Mouse (Mus musculus) left cerebral cortex, postnatal 4 days (tissue): Measurements from ENCODE around the gene Idua. TPM values are rescaled to one million over a fixed set of nuclear protein-coding genes. Genes with fewer than 3 reads are reported as not detected.
A peak's percentile ranks its signal among the peaks of the same experiment; 100 is the strongest.
"Not testable (repeated sequence)": the region's sequence is repeated elsewhere in the genome, so short reads cannot be mapped to it uniquely, and the experiment has no call there.

Experiments
- DNase-seq: peaks from one replicate; pipeline ENCODE4 v3.0.0-alpha.2; 2022
- intact Hi-C: fragments of 180-260 bp; cut with DNase I; formaldehyde crosslinking; loops from one replicate; pipeline ENCODE4 v1.15.1; 2025
- total RNA-seq, 2 experiments: library from RNA; stranded (reverse); gene quantifications; 2 replicates each; pipeline ENCODE4 v1.2.3; 2021

The Idua gene
- total RNA-seq, result 1 to 10 TPM; 9.8 to 9.9 TPM

DNA sequence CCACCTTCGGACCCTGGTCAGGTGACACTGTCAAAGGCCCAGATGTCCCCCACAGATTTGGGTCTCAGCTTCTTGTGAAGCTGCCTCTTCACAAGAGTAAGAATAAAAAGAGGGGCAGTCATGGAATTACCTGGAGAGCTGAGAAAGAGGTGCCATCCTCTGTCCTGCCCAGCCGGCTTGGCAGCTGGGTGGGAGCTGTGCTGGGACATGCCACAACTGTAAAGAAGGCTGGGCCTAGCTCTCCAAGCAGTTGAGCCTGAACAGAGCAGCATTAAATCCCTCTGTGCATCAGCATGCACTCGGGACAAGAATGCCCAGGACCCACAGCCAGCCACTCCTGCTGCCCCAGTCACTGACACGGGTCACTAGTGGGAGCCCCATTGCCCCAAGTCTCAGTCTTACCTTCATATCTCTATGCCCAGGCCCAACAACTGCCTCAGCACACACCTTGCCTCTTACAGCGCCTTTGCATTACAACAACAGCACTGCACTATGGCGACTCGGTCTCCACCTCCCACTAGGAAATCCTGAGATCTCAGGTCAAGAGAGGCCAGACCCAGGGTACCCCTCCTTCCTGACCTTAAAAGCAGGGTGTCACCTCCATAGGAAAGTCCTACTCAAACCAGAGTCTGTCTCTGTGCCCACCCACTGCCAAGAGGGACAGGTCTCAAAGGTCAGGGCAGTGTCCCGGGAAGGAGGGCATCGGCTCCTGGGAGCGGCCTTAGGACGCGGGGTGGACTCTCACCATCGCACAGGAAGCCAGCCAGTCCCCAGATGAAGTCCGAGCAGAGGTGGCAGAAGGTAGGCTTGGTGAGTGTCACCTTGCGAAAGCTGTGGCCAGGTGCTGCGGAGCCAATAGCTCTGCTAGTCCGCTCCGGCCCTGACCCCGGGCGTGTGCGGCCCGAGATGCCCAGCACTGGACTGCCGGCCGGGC lies at the start of gene Idua:
Idua (plus strand) TSS at position 634 of the 934 bp plus-strand sequence.
- intact Hi-C loops, result no loop called here
- DNase-seq, result no peak

DNA sequence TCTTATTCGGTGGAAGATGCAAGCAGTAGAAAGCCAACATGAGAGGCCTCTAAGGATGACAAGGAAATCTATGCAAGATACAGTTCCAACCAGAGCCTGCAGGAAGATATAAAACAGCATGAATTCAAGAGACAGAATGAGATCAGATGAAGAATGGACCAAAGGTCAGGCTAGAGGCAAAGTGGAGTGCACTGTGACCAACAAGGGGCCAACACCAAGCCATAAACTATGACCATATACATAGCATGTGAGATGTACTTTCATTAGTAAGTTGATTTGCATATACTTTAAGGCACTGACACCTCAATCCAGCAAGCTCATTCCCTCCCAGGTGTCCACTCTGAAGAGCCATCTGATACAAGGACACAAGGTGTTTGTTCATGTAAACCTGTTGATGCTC lies 49.7 kb upstream of the Idua start:
- intact Hi-C loops, result loop anchor here (10.0 kb wide), 1 partner anchor 1594 kb away; no protein-coding TSS in a partner anchor
- no peak for DNase-seq

DNA sequence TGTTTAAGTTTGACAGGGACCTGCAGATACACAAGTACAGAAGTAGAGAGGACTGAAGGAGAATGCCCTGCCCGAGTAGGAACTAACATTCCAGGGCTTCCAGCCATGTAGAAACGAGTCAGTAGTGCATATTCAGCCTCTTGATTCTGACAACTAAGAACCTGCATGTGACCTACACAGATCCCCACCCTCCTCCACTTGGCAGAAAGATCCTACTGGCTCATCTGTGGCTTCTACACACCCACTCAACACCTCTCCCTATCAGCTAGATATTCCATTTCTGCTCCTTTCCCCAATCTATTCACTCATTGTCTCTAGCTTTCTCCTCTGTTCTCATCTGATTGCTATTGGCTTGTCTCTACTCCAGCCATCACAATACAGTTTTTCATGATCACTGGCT lies 38.3 kb upstream of the Idua start:
- DNase-seq, result no peak
- intact Hi-C loops, result no loop called here

DNA sequence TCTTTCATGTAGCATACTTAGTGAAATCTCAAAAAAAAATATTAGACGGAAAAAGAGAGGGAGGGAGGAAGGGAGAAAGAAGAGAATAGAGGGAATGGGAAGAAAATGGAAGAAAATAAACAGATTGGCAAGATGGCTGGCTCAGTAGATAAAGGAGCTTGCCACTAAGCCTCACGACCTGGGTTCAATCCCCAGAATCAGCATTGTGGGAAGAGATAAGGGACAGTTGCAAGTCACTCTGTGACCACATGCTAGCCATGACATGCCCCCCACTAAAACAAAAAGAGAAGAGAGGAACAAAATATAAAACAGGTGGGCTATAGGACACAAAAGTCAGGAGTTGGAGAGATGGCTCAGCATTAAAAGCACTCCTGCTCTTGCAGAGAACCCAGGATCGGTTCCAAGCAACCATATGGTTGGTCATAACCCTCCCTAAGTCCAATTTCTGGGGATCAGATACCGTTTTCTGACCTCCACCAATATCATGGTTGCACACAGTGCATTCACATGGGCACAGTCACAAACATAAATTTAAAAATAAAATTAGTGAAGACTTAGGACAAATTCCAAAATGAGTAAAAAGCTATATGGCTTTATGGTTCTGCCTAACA lies 34.0 kb upstream of the Idua start:
- no peak for DNase-seq
- intact Hi-C loops, result no loop called here

DNA sequence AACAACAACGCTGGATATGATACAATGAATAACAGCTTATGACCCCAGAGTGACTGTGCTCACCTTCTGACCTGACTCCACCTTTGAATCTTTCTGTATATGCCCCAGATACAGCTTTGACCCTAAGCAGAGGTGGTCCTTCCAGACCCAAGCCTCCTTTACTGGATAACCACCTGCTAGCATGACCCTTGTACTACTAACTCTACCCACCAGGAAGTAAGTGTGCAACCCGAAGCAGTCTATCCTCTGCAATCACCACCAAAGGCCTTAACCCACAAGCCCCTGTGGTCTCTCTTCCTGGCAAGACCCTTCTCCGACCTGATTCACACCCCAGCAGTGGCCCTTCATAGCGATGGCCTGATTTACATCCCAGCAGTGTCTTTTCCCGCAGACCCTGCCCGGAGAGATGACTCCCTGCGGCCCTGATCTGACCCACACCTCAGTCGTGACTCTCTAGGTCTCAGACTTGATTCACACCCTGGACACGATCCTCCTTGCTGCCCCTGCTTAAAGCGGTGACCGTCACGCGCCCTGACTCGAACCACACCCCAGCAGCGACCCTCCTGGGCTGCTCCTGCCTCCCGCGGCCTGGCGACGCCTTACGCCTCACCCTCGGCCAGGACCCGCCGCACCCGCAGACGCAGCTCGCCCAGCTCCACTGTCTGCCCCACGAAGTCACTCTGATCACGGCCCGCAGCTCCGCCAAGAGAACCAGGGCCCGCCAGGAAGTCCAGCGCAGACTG lies 31.1 kb upstream of the Idua start:
- DNase-seq, result no peak
- intact Hi-C loops, result no loop called here

DNA sequence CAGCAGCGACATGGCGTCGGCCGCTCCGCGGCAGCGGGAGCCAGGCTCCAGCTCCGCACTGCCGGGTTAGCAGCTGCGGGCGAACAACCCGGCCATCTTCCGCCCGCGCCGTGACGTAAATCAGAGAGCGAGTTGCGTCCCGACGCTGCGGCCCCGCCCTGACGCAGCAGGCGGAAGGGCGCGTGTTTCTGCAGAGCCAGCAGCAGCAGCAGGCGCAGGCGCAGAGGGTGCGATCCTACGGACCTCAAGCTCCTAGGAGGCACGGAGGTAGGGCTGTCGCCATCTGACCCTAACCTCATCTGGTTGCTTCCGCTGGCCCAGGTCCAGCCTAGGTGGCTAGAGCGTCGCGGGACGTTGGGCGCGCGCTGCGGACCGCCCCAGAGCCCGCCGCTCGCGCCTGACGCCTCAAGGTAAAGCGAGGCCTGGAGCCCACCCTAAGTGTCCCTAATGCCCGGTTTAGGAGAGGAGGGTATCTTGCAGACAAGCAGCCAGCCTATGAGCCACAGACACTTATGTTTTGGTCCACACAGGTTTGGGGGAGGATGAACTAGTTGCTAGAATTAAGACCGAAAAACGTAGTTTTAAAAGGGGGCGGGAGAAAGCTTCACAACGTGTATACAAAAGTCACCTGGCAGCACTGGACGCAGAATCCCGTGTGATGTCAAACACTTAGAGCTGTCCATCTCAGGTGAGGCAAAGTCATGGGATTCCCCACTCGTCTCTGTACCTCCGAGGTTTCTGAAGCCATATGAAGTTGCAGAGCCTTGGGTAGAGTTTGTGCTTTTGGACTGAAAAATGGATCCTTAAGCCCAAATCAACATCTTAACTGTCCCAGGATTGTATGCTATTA lies 30.3 kb upstream of the Idua start, which contains the start of the genes Gak and Tmem175:
Gak (minus strand) TSS at position 122 of the 850 bp plus-strand sequence.
Tmem175 (plus strand) TSS at position 137 of the 850 bp plus-strand sequence.
- intact Hi-C loops, result no loop called here
- peak; percentile 93 for DNase-seq

DNA sequence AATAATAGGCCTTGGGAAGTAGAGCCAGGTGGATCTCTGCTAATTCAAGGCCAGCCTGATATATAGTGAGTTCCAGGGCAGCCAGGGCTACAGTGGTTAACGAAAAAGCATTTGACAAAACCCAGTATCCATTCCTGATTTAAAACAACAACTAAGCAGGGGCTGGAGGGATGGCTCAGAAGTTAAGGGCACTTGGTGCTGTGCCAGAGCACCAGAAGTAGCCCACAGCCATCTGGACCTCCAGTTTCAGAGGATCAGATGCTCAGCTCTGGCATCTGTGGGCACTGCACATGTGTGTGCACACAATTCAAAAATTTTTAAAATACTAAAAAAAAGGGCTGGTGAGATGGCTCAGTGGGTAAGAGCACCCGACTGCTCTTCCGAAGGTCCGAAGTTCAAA lies 26.5 kb upstream of the Idua start:
- DNase-seq, result peak; percentile 55
- intact Hi-C loops, result no loop called here

DNA sequence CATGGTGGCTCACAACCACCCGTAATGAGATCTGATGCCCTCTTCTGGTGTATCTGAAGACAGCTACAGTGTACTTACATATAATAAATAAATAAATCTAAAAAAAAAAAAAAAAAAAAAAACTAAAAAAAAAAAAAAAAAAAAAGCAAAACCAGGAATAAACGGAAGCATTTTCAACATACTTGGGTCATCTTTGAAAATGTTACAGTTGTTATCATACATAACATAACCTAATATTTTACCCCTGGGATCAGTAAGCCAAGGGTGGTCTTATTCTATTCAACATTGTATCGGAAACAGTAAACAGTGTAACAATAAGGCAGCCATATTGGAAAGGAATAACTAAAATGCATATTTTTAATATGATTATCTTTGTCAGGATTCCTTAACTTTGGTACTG lies 26.0 kb upstream of the Idua start:
- intact Hi-C loops, result not testable (repeated sequence)

DNA sequence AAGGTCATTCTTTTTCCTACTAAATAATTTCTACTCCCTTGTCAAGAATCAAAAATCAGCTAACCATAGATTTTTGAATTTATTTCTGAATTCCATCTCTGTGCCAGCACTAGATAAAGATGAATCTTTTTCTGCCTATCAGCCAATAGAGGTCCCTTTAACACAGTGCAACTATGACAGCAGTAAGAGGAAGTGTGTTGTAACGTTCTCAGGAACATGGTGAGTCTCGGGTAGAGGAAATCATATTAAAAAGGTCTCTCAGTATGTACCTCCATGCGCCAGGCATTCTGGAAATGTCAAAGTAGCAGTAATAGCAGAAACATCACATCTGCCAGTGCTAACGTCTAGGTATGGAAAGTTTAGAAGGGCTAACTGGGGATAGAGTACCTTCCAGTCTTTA lies 24.0 kb upstream of the Idua start:
- DNase-seq, result no peak
- intact Hi-C loops, result no loop called here

More for the DNA sequence above, 26.0 kb upstream of the Idua start:
- not testable (repeated sequence) for DNase-seq

DNA sequence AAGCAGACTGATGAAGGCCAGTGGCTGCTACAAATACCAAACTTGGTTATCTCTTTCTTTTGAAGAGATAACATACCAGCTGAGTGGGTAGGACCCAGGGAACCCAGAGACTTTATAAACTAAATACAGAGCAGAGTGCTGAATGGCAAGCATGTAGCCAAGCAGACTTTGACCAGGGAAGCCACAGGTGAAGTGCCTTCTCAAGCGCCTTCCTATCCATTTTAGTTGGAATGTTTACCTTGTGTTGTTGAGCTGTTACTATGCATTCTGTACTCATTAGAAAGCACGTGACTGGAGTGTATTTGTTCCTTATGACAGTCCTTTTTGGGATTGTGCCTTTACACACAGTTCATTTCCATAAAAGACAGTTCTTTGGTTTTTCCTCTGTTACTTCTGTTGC lies 16.5 kb upstream of the Idua start:
- DNase-seq, result no peak
- intact Hi-C loops, result no loop called here

DNA sequence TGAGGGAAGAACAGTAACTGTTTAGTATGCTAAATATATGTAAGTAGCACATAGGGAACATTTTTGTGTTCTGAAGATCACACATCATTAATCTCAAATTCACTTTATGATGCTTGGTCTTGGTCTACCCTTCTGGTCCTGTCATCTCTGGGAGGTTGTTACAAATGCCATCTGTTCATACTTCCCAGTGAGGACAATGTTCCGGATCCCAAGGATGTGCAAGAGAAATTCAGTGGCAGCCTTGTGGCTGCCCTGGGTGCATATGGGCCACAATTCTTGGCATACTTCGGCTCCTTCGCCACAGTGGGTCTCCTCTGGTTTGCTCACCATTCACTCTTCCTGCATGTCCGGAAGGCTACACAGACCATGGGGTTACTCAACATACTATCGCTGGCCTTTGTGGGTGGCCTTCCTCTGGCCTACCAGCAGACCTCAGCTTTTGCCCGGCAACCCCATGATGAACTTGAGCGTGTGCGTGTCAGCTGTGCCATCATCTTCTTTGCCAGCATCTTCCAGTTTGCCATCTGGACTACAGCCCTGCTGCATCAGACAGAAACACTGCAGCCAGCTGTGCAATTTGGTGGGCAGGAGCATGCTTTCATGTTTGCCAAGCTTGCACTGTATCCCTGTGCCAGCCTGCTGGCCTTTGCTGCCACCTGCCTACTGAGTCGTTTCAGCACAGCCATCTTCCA lies 14.3 kb upstream of the Idua start:
- intact Hi-C loops, result no loop called here
- peak; percentile 82 for DNase-seq

DNA sequence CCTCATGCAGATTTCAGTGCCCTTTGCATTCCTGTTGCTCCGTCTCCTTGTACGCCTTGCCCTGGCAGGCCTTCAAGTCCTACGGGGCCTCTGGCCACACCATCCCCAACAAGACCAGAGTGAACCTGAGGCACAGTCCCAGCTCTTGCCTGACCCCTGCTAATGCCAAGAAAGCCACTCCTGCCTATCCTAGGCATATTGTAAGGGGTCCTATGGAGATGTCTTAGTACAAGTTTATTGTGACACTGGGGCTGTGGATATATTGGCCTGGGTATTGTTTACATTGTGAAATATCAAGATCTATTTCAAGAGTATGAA lies 13.8 kb upstream of the Idua start:
- DNase-seq, result no peak
- intact Hi-C loops, result no loop called here

DNA sequence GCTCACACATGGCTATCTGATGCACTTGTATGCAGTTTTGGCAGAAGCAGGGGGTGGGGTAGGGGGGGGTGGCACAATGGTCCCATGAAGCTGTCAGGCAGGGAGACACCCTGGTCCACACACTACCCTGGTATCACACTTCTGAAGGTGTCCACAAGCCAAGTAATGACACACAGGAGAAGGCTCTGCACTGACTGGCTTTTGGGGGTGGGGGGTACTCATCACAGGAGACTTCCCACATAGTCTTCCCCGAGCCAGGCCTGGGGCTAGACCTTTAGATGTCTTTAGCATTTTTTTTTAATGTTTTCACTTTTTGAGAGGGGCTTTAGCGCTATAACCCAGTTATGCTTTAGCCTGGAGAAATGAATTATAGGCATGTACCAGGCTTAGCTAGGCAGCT lies 12.8 kb upstream of the Idua start:
- no peak for DNase-seq
- intact Hi-C loops, result no loop called here

DNA sequence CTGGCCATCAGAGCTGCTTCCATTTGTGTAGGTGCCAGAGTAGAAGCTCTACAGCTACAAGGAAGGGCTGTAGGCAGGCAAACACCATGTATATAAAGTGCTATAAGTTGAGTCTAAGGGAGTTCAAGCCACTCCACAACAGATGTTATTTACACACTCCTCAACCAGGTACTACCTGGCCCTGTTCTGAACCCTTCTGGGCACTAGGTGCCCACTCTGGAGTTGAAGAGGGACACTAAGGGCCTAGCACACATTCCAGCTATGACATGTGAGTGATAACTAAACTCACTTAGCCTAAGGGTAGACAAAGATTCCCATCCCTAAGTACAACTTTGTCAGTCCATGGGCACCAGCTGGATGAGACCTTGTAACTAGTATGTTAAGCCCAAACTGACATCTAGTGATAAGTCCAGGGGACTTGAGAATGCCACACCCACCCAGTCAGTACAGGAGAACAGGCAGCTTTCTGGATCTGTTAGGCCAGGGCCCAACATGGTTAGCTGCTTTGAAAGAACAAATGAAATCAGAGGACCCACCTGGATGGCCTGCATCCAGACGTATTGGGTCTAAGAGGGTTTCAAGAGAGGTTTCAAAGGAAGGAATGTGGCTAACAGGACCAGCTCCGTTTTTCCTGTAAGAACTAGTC lies 12.2 kb upstream of the Idua start:
- DNase-seq, result no peak
- intact Hi-C loops, result no loop called here

DNA sequence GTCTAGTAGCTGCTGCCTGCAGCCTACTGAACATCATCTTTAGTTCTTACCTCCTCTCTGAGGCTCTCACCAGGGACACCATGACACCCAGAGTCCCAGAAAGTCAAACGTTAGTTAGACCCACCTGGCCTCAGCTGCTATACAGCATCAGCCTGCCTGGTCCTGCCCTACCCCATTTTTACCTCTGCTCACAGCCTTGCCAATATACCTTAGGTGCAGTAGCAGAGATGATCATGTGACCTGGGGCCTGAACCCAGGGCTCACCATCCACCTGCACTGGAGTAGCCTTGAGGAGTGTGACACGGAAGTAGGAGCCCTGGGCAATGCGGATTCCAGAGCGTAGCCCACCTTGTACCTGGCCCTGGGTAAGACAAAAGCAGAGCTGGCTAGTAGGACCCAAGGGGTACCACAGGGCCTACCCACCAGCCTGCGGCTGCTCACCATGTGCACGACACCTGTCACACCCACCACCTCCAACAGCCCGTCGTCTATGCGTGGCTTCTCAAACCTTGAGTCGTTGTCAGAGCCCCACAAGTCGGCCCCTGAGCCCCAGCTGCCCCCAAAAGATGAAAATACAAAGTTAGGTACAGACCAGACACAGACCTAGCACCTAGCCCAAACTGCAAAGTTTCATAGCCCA lies 11.1 kb upstream of the Idua start:
- intact Hi-C loops, result no loop called here
- DNase-seq, result no peak

DNA sequence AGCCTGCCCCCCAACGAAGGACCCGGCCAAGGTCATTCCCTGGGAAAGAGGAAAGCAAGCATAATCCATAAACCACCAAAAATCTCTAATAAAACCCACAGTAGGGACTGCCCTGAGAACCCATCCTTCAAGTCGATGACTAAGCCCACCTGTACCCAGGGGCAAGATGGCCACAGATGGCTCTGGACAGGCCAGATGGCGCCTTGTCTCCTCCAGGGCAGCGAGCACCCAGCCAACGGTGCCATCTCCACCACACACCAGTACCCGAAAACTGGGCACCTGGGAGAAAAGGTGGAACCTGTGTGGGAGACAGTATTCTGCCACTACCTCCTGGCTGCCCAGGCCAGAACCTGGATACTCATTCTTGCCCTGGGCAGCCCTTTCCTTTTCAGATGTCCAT lies 9.8 kb upstream of the Idua start:
- DNase-seq, result no peak
- intact Hi-C loops, result no loop called here

DNA sequence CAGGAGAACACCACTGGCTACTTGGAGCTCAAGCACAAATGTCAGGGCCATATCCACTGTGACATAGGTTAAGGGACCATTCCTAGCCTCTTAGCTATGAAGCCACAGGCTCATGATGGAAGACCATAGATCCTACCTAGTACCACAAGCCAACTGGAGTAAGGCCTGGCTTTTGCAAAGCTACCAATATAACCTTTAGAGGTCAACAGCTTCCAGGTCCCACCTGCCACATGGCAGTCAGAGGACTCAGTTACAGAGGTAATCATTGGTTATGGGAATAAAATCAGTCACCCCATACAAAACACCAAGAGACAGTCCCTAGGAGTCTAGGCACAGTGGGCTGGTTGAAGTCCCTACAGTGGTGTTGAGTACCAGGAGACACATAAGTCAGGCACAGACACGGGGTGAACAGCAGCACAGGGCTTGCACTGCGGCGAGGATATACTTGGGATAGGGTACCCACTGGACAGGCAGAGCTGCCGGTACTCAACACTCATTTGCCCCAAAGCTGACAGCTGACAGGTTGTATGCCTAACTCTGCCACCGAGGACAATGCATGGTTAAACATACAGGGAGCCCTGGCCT lies 8.9 kb upstream of the Idua start:
- intact Hi-C loops, result no loop called here
- no peak for DNase-seq

DNA sequence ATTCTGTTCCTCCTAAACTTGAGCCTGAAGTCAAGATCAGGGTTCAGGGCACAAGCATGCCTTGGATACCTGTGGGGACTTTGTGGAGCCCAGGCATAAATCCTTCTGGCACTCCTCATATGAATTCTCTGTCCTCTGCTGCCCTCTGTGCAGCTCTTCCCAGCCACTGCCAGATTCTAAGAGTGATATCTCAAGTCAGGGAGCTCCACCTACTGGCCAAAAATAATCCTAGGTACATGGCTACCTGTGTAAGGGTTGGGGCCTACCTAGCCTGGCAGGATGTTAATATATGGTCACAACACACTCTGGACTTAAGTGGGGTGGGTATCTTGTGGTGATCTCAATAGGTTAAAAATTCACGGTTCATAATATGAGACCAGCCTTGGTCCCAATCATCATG lies 8.3 kb upstream of the Idua start:
- intact Hi-C loops, result no loop called here
- DNase-seq, result peak; percentile 51

DNA sequence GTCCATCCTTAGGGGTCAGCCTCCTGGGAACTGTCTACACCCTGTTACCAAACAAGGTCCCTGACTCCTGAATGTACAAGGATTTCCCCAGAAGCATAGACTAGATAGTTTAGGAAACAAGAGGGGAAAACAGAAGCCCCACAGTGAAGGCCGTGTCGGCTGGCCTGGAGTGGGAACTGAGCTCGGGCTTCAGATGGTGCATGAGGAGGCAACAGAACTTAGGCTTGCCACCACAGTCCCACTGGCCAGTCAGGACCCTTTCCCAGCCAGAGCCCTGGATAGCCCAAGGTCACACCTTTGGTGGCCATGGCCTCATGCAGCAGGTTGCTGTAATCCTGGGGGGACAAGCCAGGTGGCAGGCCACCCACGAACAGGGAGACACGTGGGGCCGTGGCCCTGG lies 6.8 kb upstream of the Idua start:
- DNase-seq, result no peak
- intact Hi-C loops, result no loop called here
